Mouse (Mus musculus) heart, postnatal 0 days (tissue): ENCODE results near the gene Sgpp2.

Experiments used
- CTCF ChIP-seq: IDR thresholded peaks from 2 replicates; pipeline ENCODE4 v1.5.1; 2016; ENCODE audit warnings: antibody characterized with exemption, control low read depth, low read depth
- EP300 ChIP-seq: IDR thresholded peaks from 2 replicates; pipeline ENCODE4 v1.6.1; 2016; ENCODE audit warnings: antibody characterized with exemption, low read depth

GRCm38 (mm10) chr1:78446742-78447141 is 136.6 kb downstream of the Sgpp2 start:
- TF ChIP-seq CTCF (no peak), EP300 (no peak)
